Mouse (Mus musculus) neural tube, embryonic 12.5 days (tissue): ENCODE measurements around the gene Pcyt1a. TPM values are rescaled to one million over a fixed set of nuclear protein-coding genes. Genes with fewer than 3 reads are reported as not detected.

ENCODE experiments used
- ATAC-seq: fragments of 200-750 bp; cut with Nextera tagmentation; 2 replicates; pipeline ENCODE4 v1.8.0; 2017; ENCODE audit warnings: low read depth, mild to moderate bottlenecking, moderate TSS enrichment, moderate library complexity; ENCODE audit not compliant: low FRiP score
- H3K27ac ChIP-seq: fragments of 300-500 bp; sonication (generic); 2 replicates; pipeline ENCODE4 v1.5.1; 2016
- H3K27me3 ChIP-seq: fragments of 300-500 bp; sonication (generic); replicated peaks from 2 replicates; pipeline ENCODE4 v1.6.1; 2016; ENCODE audit warnings: mild to moderate bottlenecking
- H3K36me3 ChIP-seq: fragments of 300-500 bp; sonication (generic); 2 replicates; pipeline ENCODE4 v1.6.1; 2016; ENCODE audit warnings: mild to moderate bottlenecking
- H3K4me1 ChIP-seq: fragments of 300-500 bp; sonication (generic); 2 replicates; pipeline ENCODE4 v1.6.1; 2016
- H3K4me2 ChIP-seq: fragments of 300-500 bp; sonication (generic); replicated peaks from 2 replicates; pipeline ENCODE4 v1.6.1; 2016; ENCODE audit warnings: mild to moderate bottlenecking
- H3K4me3 ChIP-seq: fragments of 300-500 bp; sonication (generic); 2 replicates; pipeline ENCODE4 v1.5.1; 2016
- H3K9ac ChIP-seq: fragments of 300-500 bp; sonication (generic); 2 replicates; pipeline ENCODE4 v1.6.1; 2016; ENCODE audit warnings: mild to moderate bottlenecking
- H3K9me3 ChIP-seq: fragments of 300-500 bp; sonication (generic); 2 replicates; pipeline ENCODE4 v1.6.1; 2016; ENCODE audit warnings: mild to moderate bottlenecking
- WGBS: fragments of 180-500 bp; shearing (Covaris S2); methylation state at CpG from one replicate; pipeline ENCODE4 v1.1.7; 2016; 5-methylcytosine and 5-hydroxymethylcytosine counted together
- polyA plus RNA-seq: library from polyadenylated mRNA; unstranded; fragments of >200 nt; fragmentation: Nextera tagmentation; extraction: Ambion mirVana; gene quantifications from 2 replicates; pipeline ENCODE4 v1.2.1, GENCODE M21; 2016

Gene Pcyt1a
- polyA plus RNA-seq, 1 experiment from 2014 or later: 41.1 TPM

GRCm38 (mm10) chr16:32457589-32458386 lies 27.1 kb downstream of the Pcyt1a start:
- Histone ChIP-seq H3K9me3 (no peaks in the 10 kb centered on the region), H3K27ac (no peak overlapping the region), H3K4me3 (no peak overlapping the region), H3K27me3 (no peaks in the 10 kb centered on the region), H3K9ac (no peak overlapping the region), H3K36me3 (peaks cover 22% of the 10 kb centered on the region), H3K4me2 (no peak overlapping the region), H3K4me1 (no peaks in the 10 kb centered on the region)
- WGBS: 69% methylated on average over 10 of the region's 10 CpGs
- no peak for ATAC-seq

- no peak for ATAC-seq
- Histone ChIP-seq H3K4me3 (no peak overlapping the region), H3K36me3 (peaks cover 20% of the 10 kb centered on the region), H3K9ac (no peak overlapping the region), H3K4me1 (no peaks in the 10 kb centered on the region), H3K4me2 (no peak overlapping the region), H3K27ac (no peak overlapping the region), H3K9me3 (no peaks in the 10 kb centered on the region), H3K27me3 (no peaks in the 10 kb centered on the region)
- WGBS: 68% methylated on average over 4 of the region's 4 CpGs
These were observed 29.8 kb downstream of the Pcyt1a start for GRCm38 (mm10) chr16:32460518-32460917.

GRCm38 (mm10) chr16:32461713-32462112 lies 31.0 kb downstream of the Pcyt1a start:
- no peak overlapping the region for H3K9ac ChIP-seq
- no peaks in the 10 kb centered on the region for H3K27me3 ChIP-seq
- no peaks in the 10 kb centered on the region for H3K4me1 ChIP-seq
- H3K9me3 ChIP-seq: no peaks in the 10 kb centered on the region
- H3K4me2 ChIP-seq: no peak overlapping the region
- no peak for ATAC-seq
- H3K36me3 ChIP-seq: peaks cover 14% of the 10 kb centered on the region
- H3K4me3 ChIP-seq: no peak overlapping the region
- no peak overlapping the region for H3K27ac ChIP-seq
- whole genome bisulfite sequencing: 97% methylated on average over 5 of the region's 5 CpGs

- H3K27me3 ChIP-seq: no peaks in the 10 kb centered on the region
- no peak overlapping the region for H3K4me2 ChIP-seq
- no peaks in the 10 kb centered on the region for H3K9me3 ChIP-seq
- no peak overlapping the region for H3K27ac ChIP-seq
- H3K36me3 ChIP-seq: peaks cover 19% of the 10 kb centered on the region
- ATAC-seq: no peak
- WGBS: 95% methylated on average over 16 of the region's 16 CpGs
- H3K4me3 ChIP-seq: no peak overlapping the region
- no peaks in the 10 kb centered on the region for H3K4me1 ChIP-seq
- H3K9ac ChIP-seq: no peak overlapping the region
These were observed 32.2 kb downstream of the Pcyt1a start for GRCm38 (mm10) chr16:32462950-32463349.

GRCm38 (mm10) chr16:32463426-32463825 lies 32.7 kb downstream of the Pcyt1a start:
- Histone ChIP-seq H3K36me3 (peaks cover 20% of the 10 kb centered on the region), H3K4me1 (no peaks in the 10 kb centered on the region), H3K4me3 (no peak overlapping the region), H3K9me3 (no peaks in the 10 kb centered on the region), H3K27ac (no peak overlapping the region), H3K9ac (no peak overlapping the region), H3K4me2 (no peak overlapping the region), H3K27me3 (no peaks in the 10 kb centered on the region)
- 58% methylated on average over 2 of the region's 2 CpGs for WGBS
- ATAC-seq: no peak

- no peak for ATAC-seq
- Histone ChIP-seq H3K36me3 (peaks cover 24% of the 10 kb centered on the region), H3K9ac (no peak overlapping the region), H3K4me2 (no peak overlapping the region), H3K9me3 (no peaks in the 10 kb centered on the region), H3K27me3 (no peaks in the 10 kb centered on the region), H3K27ac (no peak overlapping the region), H3K4me3 (no peak overlapping the region), H3K4me1 (no peaks in the 10 kb centered on the region)
- WGBS: 0% methylated on average over 1 of the region's 1 CpGs
These were observed 34.2 kb downstream of the Pcyt1a start for GRCm38 (mm10) chr16:32464908-32465307.

GRCm38 (mm10) chr16:32468488-32468887 lies 37.8 kb downstream of the Pcyt1a start:
- no peaks in the 10 kb centered on the region for H3K9me3 ChIP-seq
- H3K9ac ChIP-seq: no peak overlapping the region
- no peak overlapping the region for H3K4me2 ChIP-seq
- H3K36me3 ChIP-seq: peaks cover 47% of the 10 kb centered on the region
- H3K4me3 ChIP-seq: no peak overlapping the region
- 79% methylated on average over 3 of the region's 3 CpGs for WGBS
- no peak overlapping the region for H3K27ac ChIP-seq
- no peaks in the 10 kb centered on the region for H3K4me1 ChIP-seq
- no peak for ATAC-seq
- H3K27me3 ChIP-seq: no peaks in the 10 kb centered on the region

- Histone ChIP-seq H3K27ac (no peak overlapping the region), H3K27me3 (no peaks in the 10 kb centered on the region), H3K4me3 (no peak overlapping the region), H3K36me3 (peaks cover 42% of the 10 kb centered on the region), H3K4me2 (no peak overlapping the region), H3K4me1 (no peaks in the 10 kb centered on the region), H3K9me3 (no peaks in the 10 kb centered on the region), H3K9ac (no peak overlapping the region)
- WGBS: 83% methylated on average over 5 of the region's 5 CpGs
- ATAC-seq: no peak
These were observed 38.8 kb downstream of the Pcyt1a start for GRCm38 (mm10) chr16:32469404-32470105.

GRCm38 (mm10) chr16:32472276-32473015 lies 41.7 kb downstream of the Pcyt1a start:
- no peaks in the 10 kb centered on the region for H3K9me3 ChIP-seq
- 67% methylated on average over 7 of the region's 7 CpGs for WGBS

GRCm38 (mm10) chr16:32477315-32477714 lies 46.6 kb downstream of the Pcyt1a start:
- no peak overlapping the region for H3K9ac ChIP-seq
- peaks cover 4% of the 10 kb centered on the region; the same call in 1 of the 2 replicates for H3K36me3 ChIP-seq
- H3K27me3 ChIP-seq: no peaks in the 10 kb centered on the region
- WGBS: 89% methylated on average over 6 of the region's 6 CpGs
- no peak overlapping the region for H3K27ac ChIP-seq
- no peak overlapping the region for H3K4me2 ChIP-seq
- no peaks in the 10 kb centered on the region for H3K9me3 ChIP-seq
- no peaks in the 10 kb centered on the region for H3K4me1 ChIP-seq
- ATAC-seq: no peak
- H3K4me3 ChIP-seq: no peak overlapping the region

More at GRCm38 (mm10) chr16:32472276-32473015, 41.7 kb downstream of the Pcyt1a start:
- Histone ChIP-seq H3K27ac (no peak overlapping the region), H3K4me1 (no peaks in the 10 kb centered on the region), H3K4me2 (no peak overlapping the region), H3K36me3 (peaks cover 32% of the 10 kb centered on the region), H3K4me3 (no peak overlapping the region), H3K9ac (no peak overlapping the region), H3K27me3 (no peaks in the 10 kb centered on the region)
- ATAC-seq: no peak

GRCm38 (mm10) chr16:32479415-32479814 lies 48.7 kb downstream of the Pcyt1a start:
- no peak for ATAC-seq
- 76% methylated on average over 2 of the region's 2 CpGs for WGBS
- no peak overlapping the region for H3K4me2 ChIP-seq

GRCm38 (mm10) chr16:32484431-32484871 lies 53.7 kb downstream of the Pcyt1a start:
- Histone ChIP-seq H3K4me3 (no peak overlapping the region), H3K4me2 (no peak overlapping the region), H3K27ac (no peak overlapping the region), H3K4me1 (peaks cover 8% of the 10 kb centered on the region), H3K9ac (no peak overlapping the region), H3K36me3 (no peaks in the 10 kb centered on the region), H3K9me3 (no peaks in the 10 kb centered on the region), H3K27me3 (no peaks in the 10 kb centered on the region; the same call in 1 of the 2 replicates)
- ATAC-seq: no peak
- WGBS: 43% methylated on average over 7 of the region's 7 CpGs

More at GRCm38 (mm10) chr16:32479415-32479814, 48.7 kb downstream of the Pcyt1a start:
- H3K4me3 ChIP-seq: no peak overlapping the region
- H3K9ac ChIP-seq: no peak overlapping the region
- no peak overlapping the region for H3K27ac ChIP-seq
- H3K4me1 ChIP-seq: peaks cover 6% of the 10 kb centered on the region
- H3K9me3 ChIP-seq: no peaks in the 10 kb centered on the region
- no peaks in the 10 kb centered on the region for H3K27me3 ChIP-seq
- H3K36me3 ChIP-seq: no peaks in the 10 kb centered on the region
